ENCODE assay signal across 1 mouse cellular context in the genomic region with DNA sequence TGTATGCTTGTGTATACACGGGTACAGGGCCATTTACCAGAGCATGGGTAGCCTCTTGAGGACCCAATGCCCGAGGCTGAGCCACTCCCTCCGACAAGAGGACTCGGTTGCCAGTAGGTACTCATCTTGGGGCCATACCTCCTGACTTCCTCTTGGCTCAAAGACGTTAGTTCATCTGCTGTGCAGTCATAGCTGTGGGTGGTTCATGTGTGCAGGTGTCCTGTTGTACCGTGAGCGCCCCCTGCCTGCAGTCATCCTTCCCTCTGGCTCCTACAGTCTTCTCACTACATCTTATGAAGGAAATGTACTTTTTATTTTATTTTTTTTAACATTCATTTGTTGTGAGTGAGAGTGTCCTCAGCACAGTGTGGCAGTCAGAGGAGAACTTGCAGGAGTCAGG.
TF ChIP-seq lines count a peak whose summit lies in the region.

No protein-coding gene starts in this region.

TF ChIP-seq in CH12.LX, 34 proteins besides CTCF, POLR2A, EP300 and RAD21 (continued from another document):
- no peak for TF ChIP-seq BHLHE40 (IDR thresholded peaks at IDR 0.05; ENCODE audit: low read depth, low read length)
